Mouse (Mus musculus) neutrophil, adult 5-6 weeks (primary cell): ENCODE measurements around the gene Card10. TPM values are rescaled to one million over a fixed set of nuclear protein-coding genes. Genes with fewer than 3 reads are reported as not detected.

Experiments used
- ATAC-seq: fragments of 151-379, 151-347 bp; 2 replicates; pipeline ENCODE4 v1.8.0; 2017; ENCODE audit warnings: mild to moderate bottlenecking, moderate TSS enrichment; ENCODE audit not compliant: insufficient number of reproducible peaks, poor library complexity, low FRiP score, severe bottlenecking; ENCODE audit errors: extremely low read depth
- total RNA-seq: library from RNA; stranded (forward); fragments of 200-1000 nt; gene quantifications from 2 replicates; pipeline ENCODE4 v1.2.3, GENCODE M21; 2017

Gene Card10
- total RNA-seq, 1 experiment from 2014 or later, result 5.0 TPM

GRCm38 (mm10) chr15:78780908-78781307 lies 21.9 kb downstream of the Card10 start:
- ATAC-seq, result no peak

DNA sequence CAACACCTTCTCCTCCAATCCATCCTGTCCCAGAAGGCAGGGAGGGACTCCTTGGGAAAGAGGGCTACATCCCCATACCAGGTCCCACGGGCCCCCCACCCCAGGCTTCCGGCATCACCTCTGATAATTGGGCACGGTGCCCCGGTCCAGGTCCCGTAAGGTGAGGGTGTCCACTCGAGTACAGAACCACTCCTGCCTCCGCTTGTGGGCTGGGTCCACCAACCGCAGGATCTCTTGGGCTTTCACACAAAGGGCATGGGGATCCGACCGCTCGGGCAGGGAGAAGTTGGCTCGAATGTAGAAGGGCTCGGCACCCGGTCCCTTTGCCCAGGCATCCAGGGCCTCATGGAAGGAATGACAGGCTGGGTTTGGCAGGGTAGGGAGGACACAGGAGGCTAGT lies 22.5 kb downstream of the Card10 start:
- no peak for ATAC-seq

- ATAC-seq, result no peak
These were observed 23.2 kb downstream of the Card10 start for GRCm38 (mm10) chr15:78779690-78780089.

DNA sequence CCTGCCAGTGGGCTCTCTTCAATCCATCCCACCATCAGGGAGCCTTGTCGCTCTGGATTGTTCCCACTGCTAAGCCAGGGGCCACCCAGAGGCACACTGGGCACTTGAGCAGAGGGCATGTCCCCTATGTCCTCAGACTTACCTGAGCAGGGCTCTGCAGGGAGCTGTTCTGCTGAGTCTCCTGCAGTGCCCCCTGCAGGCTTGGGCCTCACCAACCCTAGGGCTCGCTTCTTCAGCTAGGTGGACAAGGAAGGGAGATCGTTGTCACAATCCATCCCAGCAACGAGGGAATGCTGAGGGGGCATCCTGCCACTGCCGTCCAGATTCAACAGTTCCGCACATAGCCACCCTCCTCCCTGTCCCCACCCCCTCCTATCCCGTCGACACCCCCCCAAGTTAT lies 23.6 kb downstream of the Card10 start:
- no peak for ATAC-seq

GRCm38 (mm10) chr15:78778077-78778870 lies 24.6 kb downstream of the Card10 start:
- ATAC-seq, result peak; percentile 43; the same call in 1 of the 2 replicates

DNA sequence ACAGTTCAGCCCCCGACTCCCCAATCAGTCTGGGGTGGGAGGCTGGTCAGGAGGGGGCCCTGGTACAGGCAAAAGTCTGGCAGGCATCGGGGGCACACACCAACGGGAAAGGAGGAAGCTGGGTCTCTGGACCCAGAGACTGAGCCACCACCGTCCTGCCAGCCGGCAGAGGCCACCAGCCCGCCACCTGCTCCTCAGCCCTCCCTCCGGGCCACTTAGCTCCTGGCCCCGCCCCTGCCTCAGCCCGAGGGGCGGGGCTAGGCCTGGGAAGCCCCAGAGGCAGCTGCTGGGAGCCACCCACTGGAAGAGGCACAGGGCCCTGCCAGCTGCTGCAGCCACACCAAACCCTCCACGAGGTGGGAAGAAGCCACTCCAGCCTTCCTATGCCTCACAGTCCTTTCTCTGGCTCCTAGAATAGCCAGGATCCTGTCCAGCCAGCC lies 29.5 kb downstream of the Card10 start, which contains the start of gene Mfng:
Gene Mfng, minus strand, starts transcription at position 186 of the 440 bp plus-strand sequence.
- ATAC-seq, result peak; percentile 62

DNA sequence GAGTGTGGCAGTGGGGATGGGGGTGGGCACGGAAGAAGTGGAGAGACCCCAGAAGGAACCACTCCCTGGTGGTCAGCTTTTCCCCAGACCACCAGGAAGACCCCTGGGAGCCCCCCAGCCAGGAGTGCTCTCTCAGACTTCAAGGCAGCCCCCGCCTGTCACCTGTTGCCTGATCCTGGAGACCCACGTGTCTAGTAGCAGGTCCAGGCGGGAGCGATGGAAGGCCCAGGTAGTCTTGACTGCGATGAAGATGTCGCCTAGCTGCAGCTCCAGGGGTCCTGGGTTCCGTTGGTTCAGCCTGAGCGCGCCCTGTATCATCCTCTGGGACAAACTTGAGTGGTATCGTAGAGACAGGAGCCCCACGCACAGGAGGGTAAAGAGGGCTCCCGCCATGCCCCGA lies 30.0 kb downstream of the Card10 start:
- ATAC-seq, result no peak

GRCm38 (mm10) chr15:78772368-78772763 lies 30.5 kb downstream of the Card10 start:
- ATAC-seq, result peak; percentile 34

DNA sequence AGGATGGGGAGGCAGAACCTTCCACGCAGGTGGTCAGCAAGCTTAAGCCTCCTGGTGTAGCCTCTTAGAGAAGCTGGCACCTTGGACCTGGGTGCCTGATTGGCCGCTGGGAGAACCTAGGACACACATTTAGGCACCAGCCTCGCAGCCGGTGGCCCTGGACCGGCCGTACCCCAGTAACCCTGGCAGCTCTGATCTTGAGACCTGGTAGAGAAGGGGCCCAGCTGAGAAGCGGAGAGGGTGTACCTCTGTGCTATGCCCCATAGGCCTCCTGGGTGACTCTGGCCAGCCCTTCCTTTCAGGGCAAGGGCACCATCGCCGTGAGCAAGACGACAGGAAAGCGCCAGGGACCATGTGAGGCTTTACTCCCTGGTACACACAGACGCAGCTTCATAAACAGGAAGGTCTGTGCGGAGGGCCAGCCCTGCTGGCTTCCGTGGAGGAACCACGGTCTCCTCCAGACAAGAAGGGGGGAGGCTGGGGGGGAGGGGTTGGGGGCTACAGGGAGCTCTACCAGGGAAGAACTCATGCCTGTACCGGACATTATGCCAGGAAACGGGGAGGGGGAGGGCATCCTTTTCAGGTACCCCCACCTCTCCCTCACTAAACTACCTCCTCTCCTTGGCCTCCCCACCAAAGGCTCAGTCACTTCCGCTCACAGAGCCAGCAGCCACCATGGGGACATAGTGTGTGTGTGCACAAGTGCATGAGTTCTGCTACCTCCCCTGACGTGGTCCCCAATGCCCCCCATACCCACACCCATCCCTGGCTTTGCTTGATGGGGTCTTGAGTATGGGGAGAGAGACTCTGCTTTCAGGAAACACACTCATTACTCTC lies 31.1 kb downstream of the Card10 start:
- ATAC-seq, result peak; percentile 39

DNA sequence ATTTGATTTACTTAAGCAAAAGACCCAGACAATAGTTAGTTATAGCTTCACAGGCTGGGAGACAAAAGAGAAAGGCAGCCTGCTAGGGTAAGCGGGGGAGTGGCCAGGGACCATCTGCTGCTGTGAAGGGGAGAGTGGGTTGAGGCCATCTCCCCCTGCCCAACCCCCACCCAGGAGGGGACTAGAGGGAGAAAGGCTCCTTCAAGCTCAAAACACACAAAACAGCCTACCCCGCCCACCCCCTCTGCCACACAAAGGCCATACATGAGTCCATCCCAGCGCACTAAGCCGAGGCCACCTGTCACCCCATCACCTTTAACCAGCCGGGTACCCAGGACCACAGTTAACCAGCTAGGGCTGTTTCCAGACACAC lies 31.9 kb downstream of the Card10 start:
- no peak for ATAC-seq

DNA sequence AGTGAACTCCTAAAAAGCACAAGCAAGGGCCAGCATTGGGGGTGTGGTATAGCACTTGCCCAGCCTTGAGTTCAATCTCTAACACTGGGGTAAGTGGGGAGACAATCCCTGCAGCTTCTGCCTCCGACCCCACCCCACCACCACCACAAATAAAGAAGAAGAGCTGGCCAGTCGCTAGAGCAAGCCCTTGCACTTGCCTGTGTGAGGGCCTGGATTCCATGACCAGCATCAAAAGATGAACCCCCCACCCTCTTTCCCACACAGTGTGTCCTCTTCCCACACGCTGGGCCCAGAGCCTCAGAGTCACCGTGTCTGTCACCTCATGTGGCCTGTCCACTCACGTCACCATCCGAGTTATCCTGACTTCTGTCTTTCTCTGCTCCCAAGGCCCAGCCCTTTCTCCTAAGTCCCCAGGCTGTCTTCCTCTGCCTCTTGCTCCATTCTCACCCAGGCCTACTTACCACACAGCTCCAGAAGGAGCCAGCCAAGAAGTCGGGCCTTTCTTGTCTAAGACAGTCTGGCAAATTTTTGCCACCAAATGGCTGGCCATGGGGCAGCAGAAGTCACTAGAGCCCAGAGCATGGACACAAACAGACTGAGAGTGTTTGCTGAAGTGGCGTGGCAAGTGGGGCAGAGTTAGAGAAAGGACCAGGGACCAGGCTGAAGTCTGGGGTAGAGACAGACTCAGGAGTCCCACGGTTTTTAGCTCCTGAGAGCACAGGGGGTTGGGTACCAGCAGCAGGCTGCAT lies 32.4 kb downstream of the Card10 start:
- no peak for ATAC-seq

DNA sequence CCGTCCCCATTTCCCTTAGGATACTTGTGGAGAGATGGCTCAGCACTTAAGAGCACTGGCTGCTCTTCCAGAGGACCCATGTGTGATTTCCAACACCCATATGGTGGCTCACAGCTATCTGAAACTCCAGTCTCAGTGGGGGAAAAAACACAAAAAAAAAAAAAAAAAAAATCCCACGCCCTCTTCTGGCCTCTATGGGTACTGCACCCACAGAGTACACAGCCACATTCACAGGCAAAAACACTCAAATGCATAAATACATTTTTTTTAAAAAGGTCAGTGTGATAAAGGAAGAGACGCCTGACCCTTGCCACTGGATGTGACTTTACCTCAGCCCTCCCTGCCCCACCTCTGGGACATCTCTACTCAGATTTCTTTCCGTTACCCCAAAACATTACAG lies 33.8 kb downstream of the Card10 start:
- ATAC-seq, result no peak

- ATAC-seq, result no peak
These were observed 39.1 kb downstream of the Card10 start for GRCm38 (mm10) chr15:78763704-78764103.

- no peak for ATAC-seq
These were observed 39.6 kb downstream of the Card10 start for GRCm38 (mm10) chr15:78763210-78763609.

DNA sequence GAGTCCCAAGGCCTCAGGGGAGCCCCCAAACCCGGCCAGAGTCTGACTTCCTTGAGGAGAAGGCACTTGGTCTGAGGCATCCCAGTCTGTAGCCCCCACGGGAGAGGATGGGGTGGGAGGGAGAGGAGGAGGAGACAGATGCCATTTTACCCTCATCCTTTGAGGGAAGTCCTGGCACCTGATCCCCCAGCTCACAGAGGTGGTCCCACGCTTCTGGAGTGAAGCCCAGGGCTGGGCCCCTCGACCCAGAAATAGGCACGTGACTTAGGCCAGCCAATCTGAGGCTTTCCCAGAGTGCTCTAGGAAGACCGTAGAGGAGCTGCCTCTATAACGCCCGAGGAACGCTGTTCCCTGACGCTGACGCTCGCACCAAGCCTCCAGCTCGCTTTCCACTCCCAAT lies 41.7 kb downstream of the Card10 start:
- ATAC-seq, result no peak

DNA sequence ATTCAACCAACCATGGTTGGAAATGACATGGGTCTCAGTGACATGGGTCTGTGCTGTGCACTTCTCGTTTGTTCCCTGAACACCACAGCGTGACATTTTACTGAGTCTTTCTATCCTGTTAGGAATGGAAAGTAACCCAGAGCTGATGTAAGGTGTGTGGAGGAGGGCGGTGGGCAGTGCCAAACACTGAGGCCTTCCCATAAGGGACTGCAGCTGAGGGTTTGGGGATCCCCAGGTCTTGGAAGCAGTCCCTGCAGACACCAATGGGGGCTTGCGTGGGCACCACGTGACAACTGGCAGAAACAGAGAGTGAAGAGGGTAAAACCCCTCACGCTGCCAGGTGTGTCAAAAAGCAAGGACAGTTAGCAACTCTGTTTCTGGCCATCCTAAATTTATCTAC lies 44.7 kb downstream of the Card10 start:
- ATAC-seq, result no peak

DNA sequence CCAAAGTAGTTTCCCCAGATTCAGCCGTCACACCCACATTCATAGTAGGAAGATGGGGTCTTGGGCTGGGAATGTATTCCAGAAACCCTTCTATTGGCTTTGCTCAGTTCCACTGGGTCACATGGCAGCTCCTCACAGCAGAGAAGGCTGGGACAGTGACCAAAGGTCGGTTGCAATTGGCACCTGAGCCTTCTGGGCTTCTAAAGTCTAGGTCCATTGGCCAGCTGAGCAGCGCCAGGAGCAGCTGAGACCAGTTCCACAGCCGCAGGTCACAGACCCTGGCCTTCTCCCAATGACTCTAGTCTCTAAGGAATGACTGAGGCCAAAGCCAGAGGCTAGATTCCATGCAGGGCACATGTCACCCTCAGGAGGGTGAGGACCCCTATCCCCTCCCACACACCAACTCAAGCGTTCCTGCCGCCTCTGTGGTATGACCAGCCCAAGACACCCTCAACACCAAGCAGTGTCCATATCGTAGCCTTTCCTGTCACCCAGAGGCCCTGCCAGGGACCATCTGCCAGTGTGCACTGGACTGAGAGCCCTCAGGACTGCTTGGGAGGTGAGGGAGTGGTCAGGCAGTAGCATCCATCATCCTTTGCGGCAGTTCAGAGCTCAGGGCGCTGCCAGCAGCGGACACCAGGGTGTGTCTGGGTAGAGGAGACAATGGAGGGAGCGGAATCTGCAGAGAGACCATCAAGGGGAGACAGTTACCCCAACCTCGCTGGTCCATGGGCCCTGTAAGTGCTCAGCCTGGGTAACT lies 46.7 kb downstream of the Card10 start:
- ATAC-seq, result no peak

DNA sequence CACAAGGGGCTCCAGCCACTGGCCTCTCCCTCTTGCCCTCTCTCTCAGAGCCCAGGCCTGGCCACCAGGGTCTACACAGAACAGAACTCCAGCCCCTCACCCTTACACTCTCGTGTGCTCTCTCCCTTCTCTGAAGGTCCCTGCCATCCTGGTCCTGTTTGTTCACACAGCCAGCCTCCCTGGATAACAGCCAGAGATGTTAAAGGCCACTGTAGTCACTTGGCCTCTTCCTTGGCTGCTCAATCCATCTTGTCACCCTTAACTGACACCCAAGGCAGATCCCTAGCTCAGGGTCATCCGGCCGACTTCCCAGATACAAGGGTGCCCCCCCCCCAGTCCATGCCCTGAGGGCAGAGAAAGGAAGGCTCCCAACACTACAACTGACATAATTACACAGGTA lies 47.6 kb downstream of the Card10 start:
- no peak for ATAC-seq

DNA sequence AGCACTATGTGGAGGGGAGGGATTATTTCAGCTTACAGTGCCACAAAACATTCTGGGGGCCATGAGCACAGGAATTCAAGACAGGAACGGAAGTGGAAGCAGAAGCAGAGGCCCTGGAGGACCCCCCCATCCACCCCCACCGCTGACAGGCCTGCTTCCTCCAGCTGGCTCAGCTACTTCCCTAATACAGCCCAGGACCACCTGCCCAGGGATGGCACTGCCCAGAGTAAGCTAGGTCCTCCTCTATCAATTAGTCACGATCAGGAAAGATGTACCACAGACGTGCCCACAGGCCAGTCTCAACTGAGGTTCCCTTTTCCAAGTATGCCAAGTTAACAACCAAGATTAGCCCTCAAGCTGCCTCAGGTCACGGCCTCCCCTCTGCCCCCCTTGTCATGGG lies 48.7 kb downstream of the Card10 start:
- ATAC-seq, result no peak
